Mouse (Mus musculus) cortical plate, adult 2 months (tissue): ENCODE results near the gene Cnn2. TPM values are rescaled to one million over a fixed set of nuclear protein-coding genes. Genes with fewer than 3 reads are reported as not detected.

Experiments used
- H3K27ac ChIP-seq: fragments of 200-500 bp; 2 replicates; pipeline ENCODE4 v1.5.1; 2012; ENCODE audit warnings: low read length, control low read depth, inconsistent platforms; ENCODE audit not compliant: insufficient read depth
- H3K4me1 ChIP-seq: fragments of 200-500 bp; 2 replicates; pipeline ENCODE4 v1.6.1; 2011; ENCODE audit warnings: low read length; ENCODE audit not compliant: control insufficient read depth, insufficient read depth
- H3K4me3 ChIP-seq: fragments of 200-500 bp; 2 replicates; pipeline ENCODE4 v1.5.1; 2011; ENCODE audit warnings: mild to moderate bottlenecking, low read length, control low read depth; ENCODE audit not compliant: insufficient read depth
- CTCF ChIP-seq: fragments of 200-500 bp; IDR thresholded peaks from 2 replicates; pipeline ENCODE4 v1.5.1; 2011; ENCODE audit warnings: mild to moderate bottlenecking, control low read depth, low read length; ENCODE audit not compliant: insufficient read depth; ENCODE audit errors: extremely low read depth
- POLR2A ChIP-seq: fragments of 200-500 bp; IDR thresholded peaks from 2 replicates; pipeline ENCODE4 v1.6.1; 2011; ENCODE audit warnings: mild to moderate bottlenecking, low read length, control low read depth; ENCODE audit not compliant: insufficient read depth; ENCODE audit errors: extremely low read depth
- polyA plus RNA-seq: library from polyadenylated mRNA; depleted of rRNA; stranded (reverse); fragments of >200 nt; gene quantifications from 2 replicates; pipeline ENCODE4 v1.2.3, GENCODE M21; 2012

The Cnn2 gene
- polyA plus RNA-seq, 1 experiment: 9.0 TPM

DNA sequence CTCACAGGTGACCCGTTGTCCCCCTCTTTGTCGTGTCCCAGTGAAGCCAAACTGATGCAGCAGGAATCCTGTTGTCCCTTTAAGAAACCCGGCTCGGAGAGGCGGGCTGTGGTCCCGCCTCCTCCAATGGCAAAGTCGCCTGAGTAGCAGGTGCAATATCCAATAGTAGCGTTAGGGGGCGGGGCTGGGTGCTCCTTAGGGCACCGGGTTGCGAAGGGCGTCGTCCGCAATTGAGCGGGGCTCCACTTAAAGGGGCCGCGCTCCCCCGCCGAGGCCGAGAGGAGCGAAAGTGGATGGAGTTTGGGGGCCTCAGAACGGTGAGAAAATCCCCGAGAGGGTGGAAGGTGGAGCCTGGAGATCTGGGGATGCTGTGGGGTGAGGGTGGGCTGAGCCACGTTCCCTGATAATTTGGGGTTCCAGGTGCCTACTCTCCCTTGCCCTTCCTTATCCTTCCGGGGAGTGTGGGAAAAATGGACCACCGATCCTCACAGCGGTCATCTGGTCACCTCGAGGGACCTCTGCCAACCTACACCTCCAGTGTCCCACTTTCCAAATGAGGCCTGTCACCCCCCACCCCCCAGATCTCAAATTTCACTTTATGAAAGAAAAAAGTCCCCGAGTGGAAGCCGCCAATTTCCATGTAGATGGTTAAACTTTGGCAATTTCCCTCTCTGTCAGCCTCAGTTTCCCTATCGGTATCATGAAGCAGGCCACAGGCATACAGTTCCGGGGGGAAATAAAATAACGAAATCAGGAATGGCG, 8.1 kb downstream of the Cnn2 start, which contains the start of gene Abca7:
Gene Abca7 (plus strand): TSS at position 223 of the 762 bp plus-strand sequence.
- no peak within 1 kb of the TSS for H3K27ac ChIP-seq
- TF ChIP-seq CTCF (no peak), POLR2A (0 out of 2 replicates have a peak, but pooled peaks have one; percentile 19)
- peak within 1 kb of the TSS; percentile 73 for H3K4me3 ChIP-seq
- H3K4me1 ChIP-seq: no peaks in the 10 kb centered on the region

DNA sequence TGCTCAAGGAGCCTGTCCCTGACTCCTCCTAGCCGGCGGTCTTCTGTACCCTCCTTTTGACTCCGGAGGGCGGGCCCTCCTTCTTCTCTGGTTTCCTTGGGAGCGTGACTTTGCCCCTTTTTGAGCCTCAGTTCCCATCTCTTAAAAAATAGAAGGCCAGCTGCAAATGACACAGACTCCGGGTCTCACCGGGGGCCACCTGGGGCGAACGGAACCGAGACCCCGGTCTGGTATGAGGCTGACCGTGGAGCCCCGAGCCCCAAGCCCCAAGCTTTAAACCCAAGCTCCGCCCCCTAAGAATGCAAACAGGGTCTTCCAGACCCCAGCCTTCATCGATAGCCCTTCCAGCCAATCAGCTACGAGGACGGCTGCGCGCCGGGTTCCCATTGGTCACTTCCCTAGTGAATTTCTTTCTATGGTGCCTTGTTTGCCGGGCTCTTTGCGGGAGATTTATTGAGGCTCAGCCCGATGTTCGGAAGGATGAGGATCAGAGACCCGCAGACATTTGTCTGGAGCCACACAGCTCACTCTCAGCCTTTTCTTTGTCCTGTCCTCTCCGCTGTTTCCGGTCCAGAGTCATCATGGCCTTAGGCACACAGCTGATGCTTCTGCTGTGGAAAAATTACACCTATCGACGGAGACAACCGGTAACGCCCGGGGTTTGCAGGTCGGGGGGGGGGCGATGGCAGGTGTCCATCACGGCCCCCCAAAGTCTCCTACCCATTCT, 8.8 kb downstream of the Cnn2 start:
- H3K27ac ChIP-seq: no peak overlapping the region
- TF ChIP-seq CTCF: no peak
- H3K4me3 ChIP-seq: peak overlapping the region; percentile 73
- H3K4me1 ChIP-seq: no peaks in the 10 kb centered on the region

DNA sequence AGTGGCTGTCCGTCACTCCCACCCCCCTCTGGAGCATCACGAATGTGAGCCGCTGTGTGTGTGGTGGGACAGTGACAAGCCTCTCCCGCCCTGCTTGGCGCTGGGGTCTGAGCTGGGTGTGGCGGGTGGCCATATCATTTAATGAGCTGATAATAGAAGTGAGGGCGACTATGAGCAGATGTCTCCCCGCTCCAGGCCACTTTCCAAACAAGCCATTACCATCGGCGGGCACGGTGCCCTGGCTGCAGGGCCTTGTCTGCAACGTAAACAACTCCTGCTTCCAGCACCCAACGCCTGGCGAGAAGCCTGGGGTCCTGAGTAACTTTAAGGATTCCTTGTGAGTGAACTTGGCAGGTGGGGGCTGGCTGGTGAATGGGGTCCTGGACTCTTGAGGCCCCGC, 9.4 kb downstream of the Cnn2 start:
- Histone ChIP-seq H3K4me1 (no peaks in the 10 kb centered on the region), H3K27ac (no peak overlapping the region), H3K4me3 (peak overlapping the region; percentile 73)
- TF ChIP-seq POLR2A (no peak), CTCF (no peak)

DNA sequence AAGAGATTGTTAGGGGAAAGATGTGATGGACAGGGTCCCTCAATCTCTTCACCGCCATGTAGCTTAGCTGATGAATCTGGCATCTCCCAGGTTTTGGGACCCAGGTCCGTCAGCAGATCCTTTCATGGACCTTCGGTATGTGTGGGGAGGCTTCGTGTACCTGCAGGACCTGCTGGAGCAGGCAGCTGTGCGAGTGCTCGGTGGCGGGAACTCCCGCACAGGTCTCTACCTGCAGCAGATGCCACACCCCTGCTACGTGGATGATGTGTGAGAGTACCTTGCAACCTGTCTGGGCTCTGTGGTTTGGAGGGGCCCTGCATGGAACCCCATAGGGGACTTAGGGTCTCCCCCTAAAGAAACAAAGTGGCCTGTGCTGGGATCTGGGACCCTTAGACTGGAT, 13.6 kb downstream of the Cnn2 start:
- H3K4me1 ChIP-seq: no peaks in the 10 kb centered on the region
- TF ChIP-seq CTCF: no peak
- TF ChIP-seq POLR2A: no peak
- no peak overlapping the region for H3K4me3 ChIP-seq
- no peak overlapping the region for H3K27ac ChIP-seq

GRCm38 (mm10) chr10:80002829-80003228, 14.4 kb downstream of the Cnn2 start:
- no peak overlapping the region for H3K4me3 ChIP-seq
- H3K27ac ChIP-seq: no peak overlapping the region
- no peaks in the 10 kb centered on the region for H3K4me1 ChIP-seq
- no peak for TF ChIP-seq POLR2A
- TF ChIP-seq CTCF: no peak

GRCm38 (mm10) chr10:80003374-80004232, 15.2 kb downstream of the Cnn2 start:
- Histone ChIP-seq H3K27ac (no peak overlapping the region), H3K4me1 (no peaks in the 10 kb centered on the region), H3K4me3 (no peak overlapping the region)
- no peak for TF ChIP-seq CTCF
- TF ChIP-seq POLR2A: no peak

DNA sequence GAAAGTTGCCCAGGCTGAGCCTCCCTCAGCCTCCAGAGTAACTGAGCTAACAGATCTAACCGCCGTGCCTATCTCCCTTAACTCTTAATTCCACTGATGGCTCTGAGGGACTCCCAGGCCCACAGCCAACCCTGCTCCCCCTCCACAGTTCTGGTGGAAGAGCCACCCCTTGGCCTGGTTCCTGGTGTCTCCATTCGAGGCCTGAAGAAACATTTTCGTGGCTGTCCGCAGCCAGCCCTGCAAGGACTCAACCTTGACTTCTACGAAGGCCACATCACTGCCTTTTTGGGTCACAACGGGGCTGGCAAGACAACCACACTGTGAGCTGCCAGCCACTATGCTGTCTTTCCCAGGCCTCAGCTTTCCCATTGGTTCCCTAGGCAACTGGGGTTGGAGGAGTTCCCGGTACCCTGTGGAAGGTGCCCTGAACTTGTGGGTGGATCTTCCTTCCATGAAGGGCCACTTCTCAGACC, 15.9 kb downstream of the Cnn2 start:
- no peaks in the 10 kb centered on the region for H3K4me1 ChIP-seq
- H3K4me3 ChIP-seq: no peak overlapping the region
- no peak overlapping the region for H3K27ac ChIP-seq
- TF ChIP-seq POLR2A (no peak), CTCF (no peak)

- TF ChIP-seq POLR2A: no peak
- TF ChIP-seq CTCF: no peak
- no peak overlapping the region for H3K27ac ChIP-seq
- H3K4me1 ChIP-seq: no peaks in the 10 kb centered on the region
- H3K4me3 ChIP-seq: no peak overlapping the region
Measured at GRCm38 (mm10) chr10:80011740-80012139, 23.4 kb downstream of the Cnn2 start.

DNA sequence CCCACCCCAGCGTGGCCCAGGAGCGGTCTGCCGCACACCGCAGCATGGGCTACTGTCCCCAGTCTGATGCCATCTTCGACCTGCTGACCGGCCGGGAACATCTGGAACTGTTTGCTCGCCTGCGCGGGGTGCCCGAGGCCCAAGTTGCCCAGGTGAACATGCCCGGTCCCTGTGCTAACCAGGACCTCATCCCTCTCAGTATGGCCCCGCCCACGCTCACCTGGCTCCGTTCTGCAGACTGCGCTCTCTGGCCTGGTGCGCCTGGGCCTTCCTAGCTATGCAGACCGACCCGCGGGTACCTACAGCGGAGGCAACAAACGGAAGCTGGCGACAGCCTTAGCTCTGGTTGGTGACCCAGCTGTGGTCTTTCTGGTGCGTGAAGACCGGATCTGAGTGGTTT, 25.2 kb downstream of the Cnn2 start:
- TF ChIP-seq POLR2A: no peak
- no peak for TF ChIP-seq CTCF
- Histone ChIP-seq H3K4me1 (no peaks in the 10 kb centered on the region), H3K27ac (no peak overlapping the region)

More for the DNA sequence above, 25.2 kb downstream of the Cnn2 start:
- H3K4me3 ChIP-seq: no peak overlapping the region
